Mouse (Mus musculus) lung, postnatal 14 days (tissue): ENCODE data around the gene Uap1l1.
"Not testable (repeated sequence)": the region's sequence is repeated elsewhere in the genome, so short reads cannot be mapped to it uniquely, and the experiment has no call there.

Source experiments
- DNase-seq: peaks from one replicate; pipeline ENCODE4 v3.0.0; 2021

Gene Uap1l1

GRCm38 (mm10) chr2:25365091-25365761 lies at the start of gene Uap1l1:
TSS of gene Uap1l1 (minus strand) at chr2:25365682.
- DNase-seq, result peak; percentile 85

GRCm38 (mm10) chr2:25413436-25413835 lies 48.0 kb upstream of the Uap1l1 start:
- not testable (repeated sequence) for DNase-seq

- DNase-seq, result no peak
These were observed 43.4 kb upstream of the Uap1l1 start for GRCm38 (mm10) chr2:25408908-25409307.

- no peak for DNase-seq
These were observed 38.5 kb upstream of the Uap1l1 start for GRCm38 (mm10) chr2:25403994-25404393.

GRCm38 (mm10) chr2:25402972-25403601 lies 37.6 kb upstream of the Uap1l1 start:
- DNase-seq, result peak; percentile 68

GRCm38 (mm10) chr2:25402377-25402971 lies 37.0 kb upstream of the Uap1l1 start:
- DNase-seq, result peak; percentile 89

- peak; percentile 72 for DNase-seq
These were observed 35.3 kb upstream of the Uap1l1 start for GRCm38 (mm10) chr2:25400764-25401163.

- DNase-seq, result no peak
These were observed 34.8 kb upstream of the Uap1l1 start for GRCm38 (mm10) chr2:25400291-25400690.

- DNase-seq, result no peak
These were observed 33.6 kb upstream of the Uap1l1 start, which contains the start of gene Npdc1 for GRCm38 (mm10) chr2:25399051-25399450. TSS of gene Npdc1 (plus strand) at chr2:25399351.

GRCm38 (mm10) chr2:25398065-25398464 lies 32.6 kb upstream of the Uap1l1 start:
- DNase-seq, result no peak

GRCm38 (mm10) chr2:25397010-25397409 lies 31.5 kb upstream of the Uap1l1 start:
- DNase-seq, result no peak

GRCm38 (mm10) chr2:25396597-25396983 lies 31.1 kb upstream of the Uap1l1 start:
- no peak for DNase-seq

- no peak for DNase-seq
These were observed 30.5 kb upstream of the Uap1l1 start, which contains the start of gene Entpd2 for GRCm38 (mm10) chr2:25395721-25396596. TSS of gene Entpd2 (plus strand) at chr2:25395874.

- no peak for DNase-seq
These were observed 29.1 kb upstream of the Uap1l1 start for GRCm38 (mm10) chr2:25394281-25395221.

GRCm38 (mm10) chr2:25391266-25391665 lies 25.8 kb upstream of the Uap1l1 start:
- DNase-seq, result no peak

GRCm38 (mm10) chr2:25384492-25384891 lies 19.0 kb upstream of the Uap1l1 start:
- no peak for DNase-seq

- peak; percentile 67 for DNase-seq
These were observed 11.1 kb upstream of the Uap1l1 start for GRCm38 (mm10) chr2:25376589-25376988.

GRCm38 (mm10) chr2:25373431-25373830 lies 7.9 kb upstream of the Uap1l1 start:
- DNase-seq, result no peak

- no peak for DNase-seq
These were observed 7.3 kb upstream of the Uap1l1 start for GRCm38 (mm10) chr2:25372644-25373391.

GRCm38 (mm10) chr2:25371764-25372643 lies 6.5 kb upstream of the Uap1l1 start, which contains the start of gene Sapcd2:
TSS of gene Sapcd2 (plus strand) at chr2:25372321.
- DNase-seq, result peak; percentile 84
